Mouse (Mus musculus) regulatory T cell (primary cell): ENCODE data around the gene Lingo4.

Source experiments
- in situ Hi-C: fragments of 300-600 bp; cut with MboI, MseI; formaldehyde crosslinking; loops from one replicate; pipeline ENCODE4 v1.15.1; 2025; ENCODE audit warnings: high pct_unique_total_duplicates

Lingo4 gene

GRCm38 (mm10) chr3:94398217-94398616, at the start of gene Lingo4:
Gene Lingo4 (plus strand): TSS chr3:94398517.
- in situ Hi-C loops, result loop anchor here (25.0 kb wide), 1 partner anchor 1889 kb away; the partner anchor contains the start of gene Fcgr1

GRCm38 (mm10) chr3:94360812-94361211, 37.5 kb upstream of the Lingo4 start:
- in situ Hi-C loops, result no loop called here

GRCm38 (mm10) chr3:94362138-94362537, 36.2 kb upstream of the Lingo4 start, which contains the start of gene C2cd4d:
Gene C2cd4d (plus strand): TSS chr3:94362438.
- in situ Hi-C loops, result no loop called here

GRCm38 (mm10) chr3:94363291-94364153, 34.8 kb upstream of the Lingo4 start:
- in situ Hi-C loops, result no loop called here

GRCm38 (mm10) chr3:94364154-94364526, 34.2 kb upstream of the Lingo4 start:
- in situ Hi-C loops, result no loop called here

DNA sequence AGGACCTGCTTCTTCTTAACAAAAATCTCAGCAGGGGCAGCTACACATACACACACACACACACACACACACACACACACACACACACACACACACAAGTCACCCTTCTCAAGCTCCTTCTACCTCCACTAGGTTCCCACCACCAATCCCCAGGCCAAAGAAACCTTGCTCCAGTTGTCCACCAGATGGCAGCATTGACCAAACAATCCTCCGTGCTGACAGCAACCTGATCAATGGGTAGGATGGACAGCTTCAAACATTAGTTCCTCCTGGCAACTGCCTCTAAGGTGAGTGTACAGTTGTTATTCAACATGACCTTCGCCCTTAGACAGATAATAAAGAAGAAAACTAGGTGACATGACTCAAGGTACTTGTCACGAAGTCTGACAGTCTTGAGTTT, 31.6 kb upstream of the Lingo4 start:
- in situ Hi-C loops, result no loop called here

- in situ Hi-C loops, result no loop called here
These were observed 30.8 kb upstream of the Lingo4 start for GRCm38 (mm10) chr3:94367511-94367910.

DNA sequence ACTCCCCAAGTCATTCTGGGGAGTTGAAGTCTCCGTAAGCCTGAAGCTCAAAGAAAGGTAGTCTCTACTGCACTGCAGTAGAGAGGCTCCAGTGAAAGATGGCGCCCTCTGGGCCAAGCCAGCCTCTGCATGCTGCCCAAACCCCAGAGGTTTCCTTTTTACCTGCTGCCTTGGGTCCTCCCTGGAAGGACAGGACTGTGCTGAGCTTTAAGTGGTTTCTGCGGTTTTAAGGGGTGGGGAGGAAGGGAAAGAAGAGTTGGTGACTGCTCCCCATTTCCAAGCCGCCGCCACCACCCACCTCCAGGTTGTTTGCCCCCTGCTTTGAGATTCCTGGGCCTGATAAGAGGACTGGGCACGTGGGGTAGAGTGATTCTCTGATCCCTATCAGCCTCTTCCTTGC, 29.7 kb upstream of the Lingo4 start:
- in situ Hi-C loops, result no loop called here

DNA sequence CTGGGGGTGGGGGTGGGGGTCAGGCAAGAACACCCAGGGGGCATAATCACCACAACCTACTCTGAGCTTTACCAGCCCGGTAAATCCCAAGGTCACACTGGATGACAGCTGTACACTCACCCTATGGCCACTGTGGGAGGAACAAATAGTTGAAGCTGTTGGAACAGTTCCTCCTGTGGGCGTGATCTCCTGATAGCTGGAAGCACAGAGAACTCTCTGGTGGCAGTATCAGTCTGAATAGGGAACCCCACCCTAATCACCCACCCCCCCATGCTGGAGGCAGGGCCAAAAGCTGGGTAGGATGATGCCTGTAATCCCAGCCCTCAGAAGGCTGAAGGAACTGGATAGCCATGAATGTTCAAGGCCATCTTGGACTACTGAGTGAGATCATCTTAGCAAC, 28.6 kb upstream of the Lingo4 start:
- in situ Hi-C loops, result no loop called here

DNA sequence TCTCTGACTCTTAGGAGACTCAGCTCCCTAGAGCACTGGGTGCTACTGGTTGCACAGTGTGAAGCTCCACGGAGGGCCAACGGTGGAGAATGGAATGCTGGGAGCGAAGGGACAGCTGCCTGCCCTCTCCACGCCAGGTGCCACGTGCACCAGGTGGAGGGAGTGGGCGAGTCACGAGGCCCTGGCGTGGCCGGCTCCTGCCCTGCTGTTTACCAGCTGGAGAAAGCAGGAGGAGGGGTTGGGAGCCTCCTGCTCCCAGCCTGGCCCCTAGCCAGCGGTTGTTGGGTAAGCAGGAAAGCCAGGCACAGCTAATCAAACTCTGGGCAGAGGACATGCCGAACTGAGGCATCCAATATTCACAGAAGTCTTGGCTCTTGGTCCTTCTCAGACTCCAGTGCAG, 26.7 kb upstream of the Lingo4 start:
- in situ Hi-C loops, result no loop called here

DNA sequence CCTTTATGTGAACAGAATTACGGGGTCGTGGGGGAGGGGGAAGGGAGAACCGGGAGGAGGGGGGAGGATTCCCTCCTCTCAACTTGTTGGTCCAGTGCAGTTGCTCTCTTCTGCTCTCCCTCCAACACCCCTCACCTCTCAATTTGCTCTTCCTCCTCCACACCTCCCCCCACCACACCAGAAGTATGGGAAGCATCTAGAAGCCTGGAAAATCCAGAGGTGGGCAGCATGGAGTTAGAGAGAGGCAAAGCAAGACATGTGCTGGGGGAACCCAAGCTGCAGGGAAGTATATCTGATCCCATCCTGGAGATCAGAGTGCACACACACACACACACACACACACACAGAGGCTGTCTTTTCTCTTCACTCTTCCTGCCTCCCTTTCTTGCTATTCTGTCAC, 26.3 kb upstream of the Lingo4 start:
- in situ Hi-C loops, result no loop called here

- in situ Hi-C loops, result no loop called here
These were observed 25.7 kb upstream of the Lingo4 start, which contains the start of gene Rorc for GRCm38 (mm10) chr3:94372641-94373040. Gene Rorc (plus strand): TSS chr3:94372794.

GRCm38 (mm10) chr3:94373090-94373489, 25.2 kb upstream of the Lingo4 start:
- in situ Hi-C loops, result no loop called here

DNA sequence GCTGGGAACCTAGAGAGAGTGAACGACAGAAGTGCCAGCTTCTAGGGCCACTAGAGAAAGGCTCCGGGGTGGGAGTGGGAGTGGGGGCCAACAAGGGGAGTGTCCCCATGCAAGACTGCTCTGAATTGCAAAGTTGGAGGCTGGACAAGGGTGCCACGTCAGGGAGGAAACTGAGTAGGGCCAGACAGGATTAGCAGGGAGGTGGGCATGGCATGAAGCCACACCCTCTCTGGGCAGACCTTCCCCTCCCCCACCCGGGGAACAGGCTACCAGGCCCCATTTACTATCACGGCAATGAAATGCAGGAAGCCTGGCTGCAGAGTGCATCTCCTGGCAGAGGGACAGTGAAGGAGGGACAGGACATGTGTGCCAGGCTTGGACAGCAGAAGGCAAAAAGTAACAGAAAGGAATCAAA, 24.7 kb upstream of the Lingo4 start:
- in situ Hi-C loops, result no loop called here

GRCm38 (mm10) chr3:94374636-94375035, 23.7 kb upstream of the Lingo4 start:
- in situ Hi-C loops, result loop anchor here (5.0 to 25.0 kb wide), 2 partner anchors 68 to 1913 kb away; partner anchors contain the start of genes Fcgr1, Mrpl9 and Oaz3

DNA sequence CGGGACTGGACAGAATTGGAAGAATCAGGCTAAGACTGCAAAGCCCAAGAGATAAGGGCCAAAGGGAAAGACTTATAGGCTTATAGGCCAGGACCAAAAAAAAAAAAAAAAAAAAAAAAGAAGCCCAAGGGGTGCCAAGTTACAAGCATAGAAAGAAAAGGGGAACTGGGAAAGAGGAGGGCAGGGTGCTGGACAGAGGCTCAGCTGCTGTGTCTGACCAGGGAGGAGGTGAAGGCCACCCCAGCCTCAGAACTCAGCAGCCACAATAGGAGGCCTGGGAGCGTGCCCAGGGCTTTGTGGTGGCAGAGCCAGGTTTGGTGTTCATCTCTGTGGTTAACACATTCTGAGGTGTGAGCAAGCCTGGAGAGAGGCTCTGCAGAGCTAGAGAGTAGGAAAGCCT, 23.2 kb upstream of the Lingo4 start:
- in situ Hi-C loops, result loop anchor here (5.0 to 25.0 kb wide), 2 partner anchors 67 to 1912 kb away; partner anchors contain the start of genes Fcgr1, Mrpl9 and Oaz3

GRCm38 (mm10) chr3:94375861-94376260, 22.5 kb upstream of the Lingo4 start:
- in situ Hi-C loops, result loop anchor here (5.0 to 25.0 kb wide), 2 partner anchors 66 to 1911 kb away; partner anchors contain the start of genes Fcgr1, Mrpl9 and Oaz3

DNA sequence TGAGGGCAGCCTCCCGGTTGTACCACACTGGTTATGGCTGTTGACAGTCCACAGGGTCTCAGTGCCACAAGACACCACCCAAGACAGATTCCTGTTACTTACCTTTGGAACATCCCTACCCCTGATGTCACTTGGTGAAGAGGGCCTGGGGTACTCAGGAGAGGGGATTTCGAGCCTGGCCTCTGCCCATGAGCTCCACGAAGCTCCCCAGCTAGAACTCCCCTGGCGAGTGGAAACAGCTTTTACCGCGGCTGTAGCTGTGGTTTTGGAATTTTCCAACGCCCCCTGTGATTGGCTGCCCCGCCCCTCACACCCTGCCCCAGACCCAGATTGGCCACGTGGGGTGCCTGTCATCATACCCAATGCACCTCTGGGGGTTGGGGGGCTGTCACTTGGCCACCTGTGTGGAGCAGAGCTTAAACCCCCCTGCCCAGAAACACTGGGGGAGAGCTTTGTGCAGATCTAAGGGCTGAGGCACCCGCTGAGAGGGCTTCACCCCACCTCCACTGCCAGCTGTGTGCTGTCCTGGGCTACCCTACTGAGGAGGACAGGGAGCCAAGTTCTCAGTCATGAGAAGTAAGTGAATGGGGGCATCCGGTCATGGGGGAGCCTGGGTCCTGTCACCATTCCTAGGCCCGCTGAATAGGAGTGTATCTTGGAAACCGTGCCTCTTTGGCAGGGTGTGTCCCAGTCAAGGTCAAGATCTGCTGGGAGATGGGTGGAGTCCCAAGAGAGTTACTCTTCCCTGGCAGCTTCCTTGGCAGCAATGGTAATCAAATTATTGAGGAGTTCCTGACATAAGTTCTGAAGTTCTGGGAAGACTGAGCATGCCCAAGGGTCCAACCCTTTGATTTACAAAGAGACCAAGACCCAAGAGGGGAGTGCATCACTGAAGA, 21.0 kb upstream of the Lingo4 start:
- in situ Hi-C loops, result loop anchor here (5.0 to 25.0 kb wide), 2 partner anchors 65 to 1910 kb away; partner anchors contain the start of genes Fcgr1, Mrpl9 and Oaz3

GRCm38 (mm10) chr3:94379831-94380510, 18.3 kb upstream of the Lingo4 start:
- in situ Hi-C loops, result loop anchor here (5.0 to 25.0 kb wide), 2 partner anchors 62 to 1907 kb away; partner anchors contain the start of genes Fcgr1, Mrpl9 and Oaz3

DNA sequence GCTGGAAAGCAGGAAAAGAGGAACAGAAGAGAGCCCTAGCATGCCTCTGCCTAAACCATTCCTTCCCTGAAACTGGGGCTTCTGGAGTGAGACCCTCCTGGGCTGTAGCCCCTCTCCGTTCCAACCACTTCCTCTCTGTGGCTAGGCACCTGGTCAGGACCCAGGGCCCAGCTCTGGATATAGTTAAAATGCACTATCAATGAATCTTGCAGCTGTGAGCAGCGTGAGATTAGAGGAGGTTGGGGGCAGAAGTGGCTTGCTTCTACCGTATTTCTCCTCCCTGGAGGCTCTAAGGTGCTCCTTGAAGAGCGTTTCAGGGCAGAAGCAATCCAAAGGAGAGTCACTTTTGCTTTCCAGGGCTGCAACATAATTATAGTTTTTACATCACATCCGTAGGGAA, 16.0 kb upstream of the Lingo4 start:
- in situ Hi-C loops, result loop anchor here (25.0 kb wide), 1 partner anchor 1905 kb away; the partner anchor contains the start of gene Fcgr1

- in situ Hi-C loops, result loop anchor here (25.0 kb wide), 1 partner anchor 1904 kb away; the partner anchor contains the start of gene Fcgr1
These were observed 14.8 kb upstream of the Lingo4 start for GRCm38 (mm10) chr3:94383476-94383875.
